Mouse (Mus musculus) testis, adult 2 months (tissue): Measurements from ENCODE around the gene Ahnak.

Source experiments
- CTCF ChIP-seq: fragments of 200-500 bp; IDR thresholded peaks from 2 replicates; pipeline ENCODE4 v1.5.1; 2012; ENCODE audit warnings: low read depth, mild to moderate bottlenecking, inconsistent platforms, low read length, moderate library complexity; ENCODE audit not compliant: control insufficient read depth, insufficient read depth, insufficient replicate concordance
- POLR2A ChIP-seq: fragments of 200-500 bp; IDR thresholded peaks from 2 replicates; pipeline ENCODE4 v1.6.1; 2012; ENCODE audit warnings: low read depth, mild to moderate bottlenecking, inconsistent platforms, low read length, moderate library complexity; ENCODE audit not compliant: control insufficient read depth

DNA sequence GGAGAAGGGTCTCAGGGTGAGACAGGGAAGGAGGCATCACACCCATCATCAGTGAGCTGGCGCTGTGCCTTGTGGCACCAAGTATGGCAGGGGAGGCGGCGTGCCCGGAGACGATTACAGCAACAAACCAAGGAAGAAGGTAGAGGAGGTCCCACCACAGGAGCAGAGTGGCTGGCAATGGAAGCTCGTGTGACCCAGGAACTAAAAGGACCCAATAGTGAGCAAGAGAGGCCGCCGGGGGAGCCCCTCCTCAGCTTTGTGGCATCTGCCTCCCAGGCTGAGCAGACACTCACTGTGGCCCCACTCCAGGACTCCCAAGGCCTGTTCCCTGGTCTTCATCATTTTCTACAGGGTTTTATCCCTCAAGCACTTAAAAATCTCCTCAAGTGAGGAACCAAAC, 23.3 kb upstream of the Ahnak start:
- no peak; the same call in 1 of the 2 replicates for TF ChIP-seq POLR2A
- TF ChIP-seq CTCF = no peak
